Comparison of ENCODE assay signal across 26 mouse cellular contexts in genomic region chr12:13188059-13188700, GRCm38 (mm10).
DNase-seq lines count a peak whose midpoint lies in the region; ATAC-seq and TF ChIP-seq lines count a peak whose summit lies in the region.
"Had no signal": no experiment of that assay in that cellular context is flagged by ENCODE, and none has a peak within 500 bp of the region (broad histone marks: within the 10 kb centered on the region; RNA-seq: fewer than 3 reads in every experiment).

No protein-coding gene starts in this region.

- no peaks in the 10 kb centered on the region for H3K27me3 ChIP-seq in intestine, embryonic 14.5 days (replicated peaks; ENCODE audit: control insufficient read depth, insufficient read depth, low read length)
- H3K27me3 ChIP-seq in intestine, postnatal 0 days (replicated peaks; ENCODE audit: control insufficient read depth, insufficient read depth, low read length) = no peaks in the 10 kb centered on the region
- H3K27me3 ChIP-seq in lung, embryonic 16.5 days (ENCODE audit: control insufficient read depth, insufficient read depth, low read depth, low read length) = no peaks in the 10 kb centered on the region
- no peaks in the 10 kb centered on the region for H3K27me3 ChIP-seq in lung, postnatal 0 days (replicated peaks; ENCODE audit: insufficient read depth, low read length)
- no peaks in the 10 kb centered on the region for H3K27me3 ChIP-seq in limb, embryonic 10.5 days (ENCODE audit: low read depth, poor library complexity, severe bottlenecking)
- H3K27me3 ChIP-seq in neural tube, embryonic 15.5 days (replicated peaks) = no peaks in the 10 kb centered on the region
- H3K27me3 ChIP-seq: CH12.LX; embryonic facial prominence, embryonic 12.5 days; midbrain, embryonic 15.5 days; Patski had no signal

- 18% methylated on average over 11 of the region's 11 CpGs for WGBS in intestine, embryonic 14.5 days
- 39% methylated on average over 11 of the region's 11 CpGs for WGBS in intestine, postnatal 0 days
- 24% methylated on average over 11 of the region's 11 CpGs for WGBS in lung, embryonic 16.5 days
- WGBS in lung, postnatal 0 days = 26% methylated on average over 11 of the region's 11 CpGs
- 11% methylated on average over 11 of the region's 11 CpGs for WGBS in limb, embryonic 10.5 days
- 29% methylated on average over 11 of the region's 11 CpGs for WGBS in neural tube, embryonic 15.5 days

- no peaks in the 10 kb centered on the region for H3K9me3 ChIP-seq in intestine, embryonic 14.5 days (ENCODE audit: control insufficient read depth, low read length)
- no peaks in the 10 kb centered on the region for H3K9me3 ChIP-seq in intestine, postnatal 0 days (ENCODE audit: control insufficient read depth)
- H3K9me3 ChIP-seq in lung, embryonic 16.5 days (ENCODE audit: control insufficient read depth, low read length) = no peaks in the 10 kb centered on the region
- no peaks in the 10 kb centered on the region for H3K9me3 ChIP-seq in lung, postnatal 0 days (ENCODE audit: low read length)
- no peaks in the 10 kb centered on the region for H3K9me3 ChIP-seq in limb, embryonic 10.5 days (replicated peaks)
- H3K9me3 ChIP-seq in neural tube, embryonic 15.5 days (replicated peaks) = no peaks in the 10 kb centered on the region
- H3K9me3 ChIP-seq: embryonic facial prominence, embryonic 12.5 days; G1E; hindbrain, embryonic 10.5 days; limb, embryonic 15.5 days; midbrain, embryonic 15.5 days had no signal

- TF ChIP-seq EP300 in lung, postnatal 0 days (IDR thresholded peaks at IDR 0.05) = no peak

- no peak overlapping the region for H3K4me2 ChIP-seq in intestine, embryonic 14.5 days (ENCODE audit: low read length)
- no peak overlapping the region for H3K4me2 ChIP-seq in intestine, postnatal 0 days (replicated peaks; ENCODE audit: low read depth)
- H3K4me2 ChIP-seq in lung, embryonic 16.5 days (ENCODE audit: low read depth, low read length) = no peak overlapping the region
- no peak overlapping the region for H3K4me2 ChIP-seq in lung, postnatal 0 days (replicated peaks; ENCODE audit: low read depth, low read length)
- no peak overlapping the region for H3K4me2 ChIP-seq in neural tube, embryonic 15.5 days
- H3K4me2 ChIP-seq: embryonic facial prominence, embryonic 12.5 days; limb, embryonic 15.5 days; midbrain, embryonic 15.5 days had no signal

- no peak overlapping the region for H3K27ac ChIP-seq in intestine, embryonic 14.5 days (ENCODE audit: low read depth)
- H3K27ac ChIP-seq in intestine, postnatal 0 days (ENCODE audit: low read depth, low read length) = no peak overlapping the region
- no peak overlapping the region for H3K27ac ChIP-seq in lung, embryonic 16.5 days (ENCODE audit: low read length)
- no peak overlapping the region for H3K27ac ChIP-seq in lung, postnatal 0 days (ENCODE audit: low read length)
- H3K27ac ChIP-seq in limb, embryonic 10.5 days = peak overlapping the region; percentile 84
- no peak overlapping the region for H3K27ac ChIP-seq in neural tube, embryonic 15.5 days (replicated peaks)
- H3K27ac ChIP-seq: embryonic facial prominence, embryonic 12.5 days; hindbrain, embryonic 10.5 days; limb, embryonic 15.5 days; liver, embryonic 14.5 days; midbrain, embryonic 15.5 days; stomach, postnatal 0 days had no signal

- H3K4me3 ChIP-seq in intestine, embryonic 14.5 days (ENCODE audit: low read depth, low read length) = no peak overlapping the region
- no peak overlapping the region for H3K4me3 ChIP-seq in intestine, postnatal 0 days (ENCODE audit: low read depth, low read length)
- no peak overlapping the region for H3K4me3 ChIP-seq in lung, embryonic 16.5 days (ENCODE audit: low read length)
- no peak overlapping the region for H3K4me3 ChIP-seq in lung, postnatal 0 days (ENCODE audit: low read depth, low read length)
- H3K4me3 ChIP-seq in limb, embryonic 10.5 days = no peak overlapping the region
- no peak overlapping the region for H3K4me3 ChIP-seq in neural tube, embryonic 15.5 days (replicated peaks)
- H3K4me3 ChIP-seq: embryonic facial prominence, embryonic 12.5 days; hindbrain, embryonic 10.5 days; limb, embryonic 15.5 days; midbrain, embryonic 15.5 days had no signal

- no peak for ATAC-seq in intestine, embryonic 14.5 days (replicated peaks; ENCODE audit: low FRiP score, low TSS enrichment, low read depth)
- no peak for ATAC-seq in intestine, postnatal 0 days
- ATAC-seq in lung, embryonic 16.5 days (ENCODE audit: low read depth) = peak; percentile 38; the same call in 1 of the 2 replicates
- no peak for ATAC-seq in lung, postnatal 0 days
- ATAC-seq in neural tube, embryonic 15.5 days (ENCODE audit: low FRiP score) = 0 out of 2 replicates have a peak, but pooled peaks have one; percentile 24
- ATAC-seq: midbrain, embryonic 15.5 days; Patski had no signal

- 0 out of 2 replicates have a peak, but pooled peaks cover 4% of the 10 kb centered on the region for H3K4me1 ChIP-seq in intestine, embryonic 14.5 days (replicated peaks; ENCODE audit: control insufficient read depth, insufficient read depth, low read length)
- H3K4me1 ChIP-seq in intestine, postnatal 0 days (replicated peaks; ENCODE audit: control insufficient read depth, insufficient read depth, low read length) = no peaks in the 10 kb centered on the region
- peaks cover 11% of the 10 kb centered on the region for H3K4me1 ChIP-seq in lung, embryonic 16.5 days (replicated peaks; ENCODE audit: control insufficient read depth, insufficient read depth, low read length)
- H3K4me1 ChIP-seq in lung, postnatal 0 days (ENCODE audit: insufficient read depth, low read depth, low read length) = no peaks in the 10 kb centered on the region
- H3K4me1 ChIP-seq in limb, embryonic 10.5 days = peaks cover 61% of the 10 kb centered on the region
- no peaks in the 10 kb centered on the region for H3K4me1 ChIP-seq in neural tube, embryonic 15.5 days

- TF ChIP-seq CTCF in intestine, postnatal 0 days (IDR thresholded peaks at IDR 0.05; ENCODE audit: low read depth) = no peak
- TF ChIP-seq CTCF in lung, postnatal 0 days (IDR thresholded peaks at IDR 0.05) = no peak

- peak; percentile 50 for DNase-seq in intestine, embryonic 14.5 days (ENCODE audit: low spot score)
- DNase-seq in lung, postnatal 0 days (ENCODE audit: low spot score) = no peak
- no peak for DNase-seq in limb, embryonic 10.5 days (ENCODE audit: low spot score)
- DNase-seq in cerebellum, postnatal 36 days = no peak
- DNase-seq: adrenal gland, adult 8-10 months; B cell, adult 2 months; cerebellum, adult 18-20 months; gastrocnemius, postnatal 36 days; kidney, adult 8-10 months; kidney, postnatal 4 days; lung, postnatal 4 days; right cerebral cortex, postnatal 14 days; thymus, adult 2 months; thymus, postnatal 4 days had no signal

- H3K36me3 ChIP-seq in intestine, embryonic 14.5 days (ENCODE audit: control insufficient read depth, insufficient read depth, low read length) = no peaks in the 10 kb centered on the region
- no peaks in the 10 kb centered on the region for H3K36me3 ChIP-seq in intestine, postnatal 0 days (ENCODE audit: control insufficient read depth, insufficient read depth)
- H3K36me3 ChIP-seq in lung, embryonic 16.5 days (ENCODE audit: control insufficient read depth, insufficient read depth, low read length) = no peaks in the 10 kb centered on the region
- H3K36me3 ChIP-seq in lung, postnatal 0 days (ENCODE audit: insufficient read depth, low read length) = no peaks in the 10 kb centered on the region
- no peaks in the 10 kb centered on the region for H3K36me3 ChIP-seq in limb, embryonic 10.5 days
- no peaks in the 10 kb centered on the region for H3K36me3 ChIP-seq in neural tube, embryonic 15.5 days
- H3K36me3 ChIP-seq: embryonic facial prominence, embryonic 12.5 days; G1E; hindbrain, embryonic 10.5 days; limb, embryonic 15.5 days; midbrain, embryonic 15.5 days had no signal

- no peak overlapping the region for H3K9ac ChIP-seq in intestine, embryonic 14.5 days (ENCODE audit: low read length)
- H3K9ac ChIP-seq in intestine, postnatal 0 days (ENCODE audit: low read depth, low read length) = no peak overlapping the region
- no peak overlapping the region for H3K9ac ChIP-seq in lung, embryonic 16.5 days (ENCODE audit: low read length)
- no peak overlapping the region for H3K9ac ChIP-seq in lung, postnatal 0 days (replicated peaks; ENCODE audit: low read depth)
- no peak overlapping the region for H3K9ac ChIP-seq in neural tube, embryonic 15.5 days (replicated peaks)
- H3K9ac ChIP-seq: embryonic facial prominence, embryonic 12.5 days; limb, embryonic 15.5 days; liver, embryonic 14.5 days; midbrain, embryonic 15.5 days had no signal

Comparison
In these comparisons a context has a peak if more than half of its experiments do, and no peak if none do; other contexts are left out.
1. ATAC-seq: peak in lung, embryonic 16.5 days (single experiment) and neural tube, embryonic 15.5 days (single experiment); none in intestine, embryonic 14.5 days (single experiment), intestine, postnatal 0 days (single experiment) and lung, postnatal 0 days (single experiment).